ENCODE assay signal across 17 mouse cellular contexts in genomic region chr9:8814236-8814635, GRCm38 (mm10).
DNase-seq lines count a peak whose midpoint lies in the region; TF ChIP-seq lines count a peak whose summit lies in the region.
"Had no signal": no experiment of that assay in that cellular context is flagged by ENCODE, and none has a peak within 500 bp of the region (broad histone marks: within the 10 kb centered on the region; RNA-seq: fewer than 3 reads in every experiment).

No protein-coding gene starts in this region.

- no peaks in the 10 kb centered on the region for H3K79me2 ChIP-seq in MEL (ENCODE audit: control insufficient read depth, insufficient read depth, low read length, poor library complexity)

- peak; percentile 77 for DNase-seq in MEL (ENCODE audit: low read depth, low spot score)
- DNase-seq in kidney, adult 9 months: no peak
- DNase-seq: adrenal gland, adult 2 months; adrenal gland, adult 8-10 months; adrenal gland, postnatal 10 days; adrenal gland, postnatal 14 days; adrenal gland, postnatal 25 days; adrenal gland, postnatal 36 days; B cell, adult 2 months; cerebellum, adult 11 months; cerebellum, adult 11-12 months; cerebellum, adult 18-20 months; cerebellum, adult 2 months; cerebellum, adult 8-10 months had no signal

- no peak for TF ChIP-seq RAD21 in MEL (IDR thresholded peaks at IDR 0.05; ENCODE audit: low read depth, low read length)

- H3K9ac ChIP-seq in MEL (ENCODE audit: control insufficient read depth, low read depth, low read length, poor library complexity, severe bottlenecking): no peak overlapping the region

- no peaks in the 10 kb centered on the region for H3K9me3 ChIP-seq in MEL (replicated peaks; ENCODE audit: insufficient read depth, low read length)
- H3K9me3 ChIP-seq: G1E had no signal

- peaks cover 0 to 6% of the 10 kb centered on the region in 2 experiments; a peak in 2 of 4 replicates for H3K36me3 ChIP-seq in MEL (ENCODE audit: control insufficient read depth in 1 of 2, insufficient read depth in 2 of 2, low read length in 2 of 2)
- H3K36me3 ChIP-seq: G1E had no signal

- no peak for TF ChIP-seq CTCF in MEL (IDR thresholded peaks at IDR 0.05 in 2 of 3, conservative IDR thresholded peaks at IDR 0.05 in 1 of 3; ENCODE audit: control insufficient read depth in 1 of 3, insufficient read depth in 1 of 3, low read depth in 2 of 3, low read length in 3 of 3, poor library complexity in 1 of 3, severe bottlenecking in 1 of 3)

- no peak for TF ChIP-seq POLR2A in MEL (IDR thresholded peaks at IDR 0.05; ENCODE audit: control insufficient read depth in 1 of 2, insufficient read depth in 1 of 2, low read depth in 1 of 2, low read length in 2 of 2, poor library complexity in 1 of 2)

- peaks cover 2 to 13% of the 10 kb centered on the region in 2 experiments; a peak in 3 of 4 replicates for H3K4me1 ChIP-seq in MEL (ENCODE audit: control insufficient read depth in 1 of 2, insufficient read depth in 2 of 2, low read length in 2 of 2)

- H3K4me3 ChIP-seq in MEL (ENCODE audit: control insufficient read depth in 1 of 2, insufficient read depth in 1 of 2, low read depth in 2 of 2, low read length in 2 of 2): no peak overlapping the region

- peak; percentile 71 to 74 for TF ChIP-seq EP300 in MEL (IDR thresholded peaks at IDR 0.05; ENCODE audit: low read depth in 1 of 2, low read length in 2 of 2)

- H3K27me3 ChIP-seq in MEL (ENCODE audit: control insufficient read depth in 1 of 2, insufficient read depth in 2 of 2, low read length in 2 of 2): no peaks in the 10 kb centered on the region
- H3K27me3 ChIP-seq: CH12.LX, Patski had no signal

- peak overlapping the region; percentile 54; the same call in 1 of the 2 replicates for H3K27ac ChIP-seq in MEL (ENCODE audit: control insufficient read depth, low read depth, low read length)

TF ChIP-seq in MEL, 35 proteins besides CTCF, POLR2A, EP300 and RAD21:
- TF ChIP-seq BHLHE40 (IDR thresholded peaks at IDR 0.05; ENCODE audit: borderline replicate concordance, low read depth, low read length): no peak
- no peak for TF ChIP-seq USF1 (IDR thresholded peaks at IDR 0.05; ENCODE audit: low read depth, low read length)
- no peak for TF ChIP-seq MYC (IDR thresholded peaks at IDR 0.05; ENCODE audit: low read depth, low read length)
- TF ChIP-seq JUND (IDR thresholded peaks at IDR 0.05; ENCODE audit: low read depth, low read length): no peak
- TF ChIP-seq GATA1 (IDR thresholded peaks at IDR 0.05; ENCODE audit: low read depth, low read length): peak; percentile 23; the same call in 1 of the 2 replicates
- TF ChIP-seq HCFC1 (IDR thresholded peaks at IDR 0.05; ENCODE audit: low read depth, low read length): no peak
- no peak for TF ChIP-seq CHD1 (IDR thresholded peaks at IDR 0.05; ENCODE audit: low read depth, low read length)
- TF ChIP-seq ETS1 (IDR thresholded peaks at IDR 0.05; ENCODE audit: low read depth, low read length): peak; percentile 69
- TF ChIP-seq MEF2A (IDR thresholded peaks at IDR 0.05; ENCODE audit: extremely low read depth, insufficient replicate concordance, low read depth, low read length, poor library complexity, severe bottlenecking): no peak
- TF ChIP-seq NRF1 (IDR thresholded peaks at IDR 0.05; ENCODE audit: insufficient read depth, low read depth, low read length, poor library complexity, severe bottlenecking): no peak
- no peak for TF ChIP-seq KAT2A (conservative IDR thresholded peaks at IDR 0.05; ENCODE audit: low read depth, low read length)
- 0 out of 4 replicates have a peak, but pooled peaks of 1 of the 2 experiments have one; percentile 3 for TF ChIP-seq USF2 (IDR thresholded peaks at IDR 0.05; ENCODE audit: borderline replicate concordance in 1 of 2, insufficient read depth in 1 of 2, low read depth in 1 of 2, low read length in 2 of 2)
- peak; percentile 71; the same call in 1 of the 2 replicates for TF ChIP-seq TCF12 (IDR thresholded peaks at IDR 0.05; ENCODE audit: low read depth, low read length)
- TF ChIP-seq POLR2AphosphoS5 (IDR thresholded peaks at IDR 0.05; ENCODE audit: borderline replicate concordance, low read depth, low read length): no peak
- peak; percentile 27 for TF ChIP-seq RCOR1 (IDR thresholded peaks at IDR 0.05; ENCODE audit: low read depth, low read length)
TF ChIP-seq in MEL: peak in this region for 5.
